Mouse (Mus musculus): Measurements from ENCODE around the gene Fam155a.
"Not testable (repeated sequence)": the region's sequence is repeated elsewhere in the genome, so short reads cannot be mapped to it uniquely, and the experiment has no call there.

Fam155a gene

GRCm38 (mm10) chr8:9404651-9405050 is 366.3 kb downstream of the Fam155a start:
- in situ Hi-C loops (cut with MboI, MseI) = no loop called here

GRCm38 (mm10) chr8:9402393-9402792 is 368.6 kb downstream of the Fam155a start:
- in situ Hi-C loops (cut with MboI, MseI) = no loop called here

DNA sequence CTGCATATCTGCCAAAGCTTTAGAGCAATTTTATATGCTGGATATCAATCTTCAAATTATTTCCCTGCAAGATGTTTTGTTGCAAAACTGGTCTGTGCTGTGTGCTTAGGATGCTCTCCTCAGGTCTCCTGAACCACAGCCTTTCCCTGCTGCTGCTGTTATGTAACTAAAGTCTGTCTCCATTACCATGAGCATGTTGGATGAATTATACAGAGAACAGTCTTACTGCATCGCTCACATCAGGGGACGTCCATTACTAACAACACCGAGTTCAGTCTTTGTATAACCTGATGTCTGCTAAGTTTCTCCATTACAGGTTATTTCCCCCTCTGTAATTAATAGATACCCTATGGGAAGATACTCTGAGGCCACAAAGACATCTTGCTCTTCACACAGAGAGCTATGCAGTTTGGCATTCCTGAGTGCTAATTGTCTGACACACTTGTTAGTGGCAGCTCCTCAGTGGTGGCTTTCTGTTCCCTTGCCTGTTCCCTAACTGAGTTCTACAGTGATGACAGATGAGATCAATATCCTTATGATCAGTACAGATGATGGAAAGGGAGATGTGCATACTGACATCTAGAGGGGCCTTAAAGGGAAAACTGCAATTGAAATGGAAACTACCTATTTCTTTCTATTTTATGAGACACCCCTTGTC is 372.2 kb downstream of the Fam155a start:
- in situ Hi-C loops (cut with MboI, MseI) = no loop called here

DNA sequence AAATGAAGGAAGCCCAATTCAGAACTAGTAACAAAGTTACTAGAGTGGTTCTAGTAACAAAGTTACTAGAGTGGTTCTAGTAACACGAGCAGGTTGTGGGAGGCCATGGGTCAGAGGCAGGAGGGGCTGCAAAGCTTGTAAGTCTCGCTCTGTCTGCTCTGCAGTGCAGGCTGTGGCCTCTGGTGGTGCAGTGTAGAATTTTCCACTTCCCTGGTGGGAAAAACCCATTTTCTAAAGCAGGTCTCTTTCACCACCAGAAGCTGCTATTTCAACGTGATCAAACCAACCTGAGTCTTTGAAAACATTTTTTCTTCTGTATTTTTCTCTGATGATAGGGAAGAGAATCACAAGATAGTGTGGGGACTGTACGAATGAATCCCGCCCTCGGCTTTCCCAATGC is 372.9 kb downstream of the Fam155a start:
- in situ Hi-C loops (cut with MboI, MseI) = no loop called here

DNA sequence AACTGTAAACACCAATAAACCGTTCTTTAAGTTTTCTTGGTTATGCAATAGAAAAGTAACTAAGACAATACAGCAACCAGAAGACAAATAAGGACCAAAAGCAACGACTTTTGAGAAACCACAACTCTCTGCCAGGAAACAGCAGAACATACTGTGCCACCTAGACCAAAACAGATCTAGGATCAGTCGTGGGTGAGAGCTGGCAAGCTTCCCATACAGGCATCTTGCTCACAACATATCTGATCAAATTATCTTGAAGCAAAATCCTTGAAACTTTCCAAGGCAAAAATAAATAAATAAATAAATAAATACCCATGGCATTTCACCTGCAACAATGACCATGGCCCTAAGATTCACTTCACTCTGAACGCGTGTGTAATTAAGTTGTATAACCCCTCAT is 376.3 kb downstream of the Fam155a start:
- in situ Hi-C loops (cut with MboI, MseI) = no loop called here

DNA sequence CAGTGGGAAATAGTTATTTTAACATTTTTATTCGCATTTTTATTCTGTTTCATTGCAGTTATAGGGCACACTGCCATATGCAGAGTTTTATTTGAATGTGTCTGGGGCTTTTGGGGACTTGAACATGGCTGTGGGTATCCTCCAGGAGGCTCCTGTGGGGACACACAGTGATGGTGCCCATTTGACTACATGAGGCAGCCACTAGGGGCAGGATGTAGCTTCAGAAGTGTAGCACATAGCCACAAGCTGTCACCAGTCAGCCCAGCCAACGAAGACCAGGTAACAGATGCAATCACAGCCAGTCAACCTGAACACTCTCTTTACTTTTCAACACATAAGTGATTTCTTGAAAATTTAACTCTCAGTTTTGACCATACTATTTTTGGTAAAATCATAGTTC is 377.7 kb downstream of the Fam155a start:
- in situ Hi-C loops (cut with MboI, MseI) = no loop called here

DNA sequence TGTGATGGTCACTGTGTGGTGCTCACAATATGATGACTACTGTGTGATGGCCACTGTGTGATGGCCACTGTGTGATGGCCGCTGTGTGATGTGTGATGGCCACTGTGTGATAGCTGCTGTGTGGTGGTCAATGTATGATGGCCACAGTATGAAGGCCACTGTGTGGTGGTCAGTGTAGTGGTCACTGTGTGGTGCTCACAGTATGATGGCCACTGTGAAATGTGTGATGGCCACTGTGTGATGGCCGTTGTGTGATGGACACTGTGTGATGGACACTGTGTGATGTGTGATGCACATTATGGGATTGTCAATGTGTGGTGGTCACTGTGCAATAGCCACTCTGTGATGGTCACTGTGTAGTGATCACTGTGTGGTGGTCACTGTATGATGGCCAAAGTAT is 380.7 kb downstream of the Fam155a start:
- in situ Hi-C loops (cut with MboI, MseI) = not testable (repeated sequence)

DNA sequence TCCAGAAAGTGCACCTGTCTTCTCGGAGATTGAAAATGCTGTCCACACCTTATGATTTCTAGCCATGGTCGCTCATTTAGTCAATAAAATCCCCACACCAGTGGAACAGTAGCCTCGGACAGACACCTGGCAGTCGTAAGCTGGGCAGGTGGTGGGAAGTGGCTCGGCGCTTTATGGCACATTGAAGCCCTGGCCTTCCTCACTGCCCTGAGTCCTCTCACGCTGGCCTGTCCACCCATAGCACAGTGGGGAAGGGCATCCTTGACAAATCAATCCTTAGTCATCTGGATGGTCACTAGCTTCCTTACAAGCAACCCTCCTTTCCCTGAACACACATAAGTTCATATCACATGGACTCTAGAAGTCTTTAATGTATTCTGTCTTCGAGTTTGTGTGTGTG is 401.8 kb downstream of the Fam155a start:
- in situ Hi-C loops (cut with MboI, MseI) = no loop called here

DNA sequence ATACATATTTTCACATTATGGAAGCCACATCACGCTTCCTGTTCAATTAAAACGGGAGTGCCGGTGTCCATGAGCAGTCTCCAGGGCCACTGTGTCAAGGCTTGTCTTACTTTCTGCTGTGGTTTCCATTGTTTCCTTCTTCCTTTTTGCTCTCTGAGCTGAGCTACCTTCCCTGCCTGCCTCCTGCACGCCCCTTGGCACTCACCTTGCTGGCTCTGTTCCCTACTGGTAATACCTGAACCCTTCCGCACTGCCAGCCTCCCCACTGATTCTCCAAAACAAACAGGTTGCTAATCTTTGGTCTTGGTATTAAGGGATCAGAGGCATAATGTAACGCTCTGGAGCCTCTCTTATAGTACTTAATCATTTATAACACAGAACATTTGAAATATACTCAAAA is 403.2 kb downstream of the Fam155a start:
- in situ Hi-C loops (cut with MboI, MseI) = no loop called here

- in situ Hi-C loops (cut with MboI, MseI) = no loop called here
Observed at GRCm38 (mm10) chr8:9365381-9365780, 405.6 kb downstream of the Fam155a start.

GRCm38 (mm10) chr8:9348523-9349135 is 422.3 kb downstream of the Fam155a start:
- in situ Hi-C loops (cut with MboI, MseI) = loop anchor here (5.0 kb wide), 1 partner anchor 584 kb away; no protein-coding TSS in a partner anchor

DNA sequence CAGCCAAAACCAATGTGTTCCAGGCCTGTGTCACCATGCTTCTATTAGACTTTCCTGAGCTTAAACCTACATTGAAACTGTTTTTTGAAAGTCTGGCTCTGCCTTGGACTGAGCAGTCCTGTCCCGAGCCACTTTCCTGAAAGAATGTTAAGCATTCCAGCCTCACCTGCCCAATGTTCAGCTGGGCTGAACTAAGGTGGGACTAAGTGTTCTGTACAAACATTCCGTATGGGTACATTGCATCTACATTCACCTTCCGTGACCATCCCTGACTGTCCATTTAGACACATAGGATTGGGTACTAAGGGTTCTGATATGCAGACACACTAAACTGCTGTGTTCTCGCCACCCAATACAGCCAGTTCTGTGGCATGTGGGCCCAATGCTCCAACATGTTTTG is 423.8 kb downstream of the Fam155a start:
- in situ Hi-C loops (cut with MboI, MseI) = loop anchor here (5.0 kb wide), 1 partner anchor 585 kb away; no protein-coding TSS in a partner anchor

DNA sequence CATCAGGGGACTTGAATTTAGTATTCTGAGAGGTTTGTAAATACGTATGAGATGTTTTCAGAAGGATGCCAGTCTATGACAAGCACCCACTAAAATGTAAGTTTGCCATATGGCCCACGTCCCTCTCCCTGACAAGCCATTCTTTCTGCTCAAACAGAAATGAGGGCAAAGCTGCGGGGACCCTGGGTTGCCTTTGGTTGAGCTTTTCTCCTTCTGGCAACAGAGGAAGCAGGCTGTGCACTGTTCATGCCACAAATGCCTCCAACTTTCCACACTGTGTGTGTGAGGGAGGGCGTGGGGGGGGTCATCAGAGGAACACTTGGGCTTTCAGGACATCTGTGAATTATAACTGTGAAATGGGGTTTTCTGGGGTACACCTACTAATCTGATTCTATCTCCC is 426.8 kb downstream of the Fam155a start:
- in situ Hi-C loops (cut with MboI, MseI) = no loop called here

- in situ Hi-C loops (cut with MboI, MseI) = no loop called here
Observed at GRCm38 (mm10) chr8:9342998-9343397, 428.0 kb downstream of the Fam155a start.

DNA sequence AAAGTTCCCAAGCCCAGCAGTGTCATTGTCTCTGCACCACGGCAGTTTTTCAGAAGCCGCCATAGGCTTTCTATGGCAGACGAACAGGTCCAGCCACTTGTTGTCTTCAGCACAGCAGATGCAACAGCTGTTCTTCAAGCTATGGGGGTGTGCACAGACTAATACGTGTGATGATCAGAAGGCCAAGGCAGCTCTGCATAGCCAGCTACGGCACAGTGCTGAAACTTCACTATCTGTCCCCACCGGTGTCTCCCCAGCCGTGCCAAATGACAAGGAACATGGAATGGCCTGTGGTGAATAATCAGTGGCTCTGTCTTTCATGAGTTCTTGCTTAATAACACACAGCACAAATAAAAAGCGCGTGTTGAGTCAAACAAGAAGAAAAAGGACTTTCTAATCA is 428.4 kb downstream of the Fam155a start:
- in situ Hi-C loops (cut with MboI, MseI) = no loop called here

- in situ Hi-C loops (cut with MboI, MseI) = no loop called here
Observed at GRCm38 (mm10) chr8:9337905-9338304, 433.1 kb downstream of the Fam155a start.

DNA sequence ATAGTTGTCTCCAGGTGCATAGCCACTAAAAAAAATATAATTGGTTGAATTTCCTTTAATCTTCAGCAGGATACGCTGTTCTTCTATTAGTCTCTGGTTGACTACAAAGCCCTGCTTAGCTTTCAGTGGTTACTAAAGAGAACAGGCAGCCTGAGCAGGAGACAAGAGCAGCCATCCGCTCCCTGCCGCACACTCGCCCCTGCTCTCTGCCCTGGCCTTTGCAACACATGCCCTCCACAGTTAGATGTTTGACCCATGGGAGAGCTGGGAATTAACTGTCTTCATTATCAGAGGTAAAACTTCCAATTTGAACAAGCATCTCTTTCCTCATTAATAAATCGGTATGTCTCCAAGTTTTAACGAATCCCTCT is 435.0 kb downstream of the Fam155a start:
- in situ Hi-C loops (cut with MboI, MseI) = no loop called here

DNA sequence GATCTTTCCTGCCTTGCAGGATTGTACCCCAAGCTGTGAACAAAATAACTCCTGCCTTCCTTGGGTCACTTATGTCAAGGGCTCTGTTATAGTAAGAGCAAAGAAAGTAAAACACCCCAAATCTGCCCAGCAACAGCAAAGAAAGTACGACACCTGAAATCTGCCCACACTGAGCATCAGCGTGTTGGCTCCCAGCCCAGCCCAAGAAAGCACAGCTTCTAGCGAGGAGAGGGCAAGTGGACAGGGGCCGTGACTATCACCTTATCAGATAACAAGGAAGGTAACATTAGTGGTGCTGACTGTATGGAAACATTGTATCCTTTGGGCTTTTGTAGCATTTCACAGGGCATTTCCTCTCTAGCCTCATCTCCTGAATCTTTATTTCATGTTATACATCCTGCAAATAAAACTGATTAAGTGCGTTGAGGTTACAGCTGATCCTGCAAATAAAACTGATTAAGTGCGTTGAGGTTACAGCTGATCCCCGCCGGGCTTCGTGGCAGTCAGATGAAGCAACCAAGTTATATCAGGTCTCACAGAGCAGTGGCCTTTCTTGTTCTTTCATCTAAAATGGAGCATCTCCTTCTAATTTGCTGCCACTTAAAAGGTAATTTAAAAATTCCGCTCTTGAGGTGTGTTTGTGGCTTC is 435.6 kb downstream of the Fam155a start:
- in situ Hi-C loops (cut with MboI, MseI) = no loop called here

- in situ Hi-C loops (cut with MboI, MseI) = no loop called here
Observed at GRCm38 (mm10) chr8:9332766-9333165, 438.2 kb downstream of the Fam155a start.

DNA sequence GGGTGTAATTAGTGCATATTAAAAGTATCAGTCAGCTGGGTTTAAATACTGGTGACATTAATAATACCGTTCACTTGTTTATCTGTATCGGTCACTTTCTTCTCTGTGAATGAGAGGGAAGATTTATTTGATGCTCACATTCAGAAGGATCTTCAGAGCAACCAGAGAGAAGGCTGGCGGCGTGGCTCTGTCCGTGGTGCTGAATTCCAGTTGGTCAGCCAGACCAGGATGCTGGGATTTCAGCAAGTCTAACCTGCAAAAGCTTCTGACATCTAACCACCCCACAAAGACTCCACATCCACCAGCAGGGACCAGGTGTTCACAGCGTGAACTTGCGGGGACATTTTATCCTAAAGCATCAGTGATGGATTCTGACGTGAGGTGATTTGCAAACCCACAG is 461.5 kb downstream of the Fam155a start:
- in situ Hi-C loops (cut with MboI, MseI) = loop anchor here (25.0 kb wide), 1 partner anchor 1803 kb away; no protein-coding TSS in a partner anchor

DNA sequence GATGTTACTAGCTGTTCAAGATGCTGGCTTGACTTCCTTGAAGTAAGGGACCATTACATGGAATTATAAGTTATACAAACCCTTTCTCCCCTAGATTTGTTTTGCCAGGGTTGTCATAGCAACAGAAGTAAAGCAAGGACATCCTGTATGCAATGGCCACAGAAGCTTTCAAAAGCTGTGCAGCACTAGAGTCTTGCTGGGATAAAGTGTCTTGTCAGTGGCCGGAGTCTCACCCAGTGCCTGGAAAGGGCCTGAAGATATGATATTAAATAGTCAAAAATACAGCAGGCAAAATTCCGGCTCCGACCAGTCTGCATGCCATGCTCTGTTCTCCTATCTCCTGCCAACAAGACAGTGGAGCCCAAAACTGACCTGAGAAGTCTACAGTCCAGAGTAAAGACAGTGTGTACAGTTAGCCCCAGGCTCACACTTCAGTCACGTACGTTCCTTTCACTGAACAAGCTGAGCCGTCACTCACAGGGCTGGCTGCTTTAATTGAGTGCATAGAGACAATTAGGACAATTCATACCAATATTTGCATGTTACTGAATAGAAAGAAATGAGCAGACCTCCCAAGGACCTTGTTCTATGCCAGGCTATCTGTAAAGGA is 467.3 kb downstream of the Fam155a start:
- in situ Hi-C loops (cut with MboI, MseI) = loop anchor here (25.0 kb wide), 1 partner anchor 1809 kb away; no protein-coding TSS in a partner anchor

DNA sequence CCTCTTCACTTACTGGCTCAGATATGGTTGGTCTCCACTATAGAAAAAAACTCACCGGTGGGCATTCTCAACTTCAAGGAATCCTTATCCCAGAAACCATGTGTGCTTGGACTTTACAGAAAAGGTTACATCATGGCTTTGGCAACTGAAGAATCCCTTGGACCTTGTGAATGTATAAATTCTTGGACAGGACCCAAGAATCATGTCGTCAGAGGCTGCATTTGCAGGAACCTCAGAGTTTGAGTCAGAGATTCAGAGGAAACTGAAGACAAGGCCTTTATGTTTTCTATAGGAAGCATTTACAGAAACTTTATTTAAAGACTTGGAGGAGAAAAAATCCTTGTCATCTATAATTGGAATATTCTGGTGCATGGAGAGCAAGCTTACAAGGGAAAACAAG is 475.9 kb downstream of the Fam155a start:
- in situ Hi-C loops (cut with MboI, MseI) = no loop called here

GRCm38 (mm10) chr8:9292532-9292931 is 478.4 kb downstream of the Fam155a start:
- in situ Hi-C loops (cut with MboI, MseI) = no loop called here

Data from T-helper 2 cell (primary cell).